Mouse (Mus musculus) stomach, embryonic 14.5 days (tissue): Measurements from ENCODE around the gene Prox1. TPM values are rescaled to one million over a fixed set of nuclear protein-coding genes. Genes with fewer than 3 reads are reported as not detected.

ENCODE experiments used
- ATAC-seq: fragments of 200-750 bp; cut with Nextera tagmentation; 2 replicates; pipeline ENCODE4 v1.8.0; 2017; ENCODE audit warnings: low read depth, moderate TSS enrichment; ENCODE audit not compliant: insufficient number of reproducible peaks, insufficient read depth, low FRiP score
- H3K27ac ChIP-seq: fragments of 300-500 bp; sonication (generic); 2 replicates; pipeline ENCODE4 v1.5.1; 2014; ENCODE audit warnings: mild to moderate bottlenecking, low read length, moderate library complexity, mixed read lengths
- H3K27me3 ChIP-seq: fragments of 300-500 bp; sonication (generic); 2 replicates; pipeline ENCODE4 v1.6.1; 2014; ENCODE audit warnings: low read length, control low read depth, mixed read lengths; ENCODE audit not compliant: control insufficient read depth, insufficient read depth
- H3K36me3 ChIP-seq: fragments of 300-500 bp; sonication (generic); 2 replicates; pipeline ENCODE4 v1.6.1; 2014; ENCODE audit warnings: mild to moderate bottlenecking, control low read depth, low read length, moderate library complexity, mixed read lengths; ENCODE audit not compliant: control insufficient read depth, insufficient read depth
- H3K4me1 ChIP-seq: fragments of 300-500 bp; sonication (generic); 2 replicates; pipeline ENCODE4 v1.6.1; 2014; ENCODE audit warnings: low read length, control low read depth, mixed read lengths; ENCODE audit not compliant: control insufficient read depth, insufficient read depth
- H3K4me2 ChIP-seq: fragments of 300-500 bp; sonication (generic); replicated peaks from 2 replicates; pipeline ENCODE4 v1.6.1; 2014; ENCODE audit warnings: low read depth, low read length, control low read depth
- H3K4me3 ChIP-seq: fragments of 300-500 bp; sonication (generic); 2 replicates; pipeline ENCODE4 v1.5.1; 2014; ENCODE audit warnings: low read depth, low read length, control low read depth
- H3K9ac ChIP-seq: fragments of 300-500 bp; sonication (generic); replicated peaks from 2 replicates; pipeline ENCODE4 v1.6.1; 2014; ENCODE audit warnings: low read depth, mild to moderate bottlenecking, control low read depth, low read length, moderate library complexity, mixed read lengths
- H3K9me3 ChIP-seq: fragments of 300-500 bp; sonication (generic); 2 replicates; pipeline ENCODE4 v1.6.1; 2016; ENCODE audit warnings: low read depth, low read length, control low read depth; ENCODE audit not compliant: control insufficient read depth
- WGBS: fragments of 180-500 bp; shearing (Covaris S2); extraction: QIAGEN DNeasy Blood & Tissue Kit; methylation state at CpG from one replicate; pipeline ENCODE4 v1.1.7; 2014; 5-methylcytosine and 5-hydroxymethylcytosine counted together
- polyA plus RNA-seq: library from polyadenylated mRNA; unstranded; fragments of >200 nt; fragmentation: Nextera tagmentation; extraction: Ambion mirVana; gene quantifications from 2 replicates; pipeline ENCODE4 v1.2.1, GENCODE M21; 2014

The Prox1 gene
- polyA plus RNA-seq, 1 experiment from 2014 or later: 1.3 TPM

GRCm38 (mm10) chr1:190161288-190161687, 9.2 kb downstream of the Prox1 start:
- Histone ChIP-seq H3K9me3 (no peaks in the 10 kb centered on the region), H3K36me3 (no peaks in the 10 kb centered on the region), H3K4me3 (no peak overlapping the region), H3K27me3 (0 out of 2 replicates have a peak, but pooled peaks cover 5% of the 10 kb centered on the region), H3K4me1 (no peaks in the 10 kb centered on the region), H3K9ac (no peak overlapping the region), H3K4me2 (no peak overlapping the region), H3K27ac (no peak overlapping the region)
- 78% methylated on average over 18 of the region's 18 CpGs for WGBS
- ATAC-seq: no peak

- ATAC-seq: no peak
- H3K4me1 ChIP-seq: 0 out of 2 replicates have a peak, but pooled peaks cover 3% of the 10 kb centered on the region
- H3K4me2 ChIP-seq: no peak overlapping the region
- H3K27me3 ChIP-seq: no peaks in the 10 kb centered on the region
- H3K4me3 ChIP-seq: no peak overlapping the region
- WGBS: 67% methylated on average over 11 of the region's 11 CpGs
- H3K9ac ChIP-seq: no peak overlapping the region
- no peaks in the 10 kb centered on the region for H3K36me3 ChIP-seq
- no peaks in the 10 kb centered on the region for H3K9me3 ChIP-seq
- H3K27ac ChIP-seq: no peak overlapping the region
Observed at GRCm38 (mm10) chr1:190159457-190159856, 11.1 kb downstream of the Prox1 start.

GRCm38 (mm10) chr1:190155751-190156150, 14.8 kb downstream of the Prox1 start:
- ATAC-seq: no peak
- no peaks in the 10 kb centered on the region for H3K27me3 ChIP-seq
- H3K4me3 ChIP-seq: no peak overlapping the region
- no peak overlapping the region for H3K9ac ChIP-seq
- H3K4me2 ChIP-seq: no peak overlapping the region
- H3K27ac ChIP-seq: no peak overlapping the region
- H3K9me3 ChIP-seq: no peaks in the 10 kb centered on the region
- 0 out of 2 replicates have a peak, but pooled peaks cover 3% of the 10 kb centered on the region for H3K4me1 ChIP-seq
- 10% methylated on average over 8 of the region's 8 CpGs for whole genome bisulfite sequencing
- no peaks in the 10 kb centered on the region for H3K36me3 ChIP-seq

GRCm38 (mm10) chr1:190155021-190155420, 15.5 kb downstream of the Prox1 start:
- H3K4me1 ChIP-seq: 0 out of 2 replicates have a peak, but pooled peaks cover 3% of the 10 kb centered on the region
- ATAC-seq: no peak
- no peaks in the 10 kb centered on the region for H3K27me3 ChIP-seq
- 24% methylated on average over 2 of the region's 2 CpGs for WGBS
- no peak overlapping the region for H3K4me3 ChIP-seq
- no peaks in the 10 kb centered on the region for H3K9me3 ChIP-seq
- H3K9ac ChIP-seq: no peak overlapping the region
- no peak overlapping the region for H3K4me2 ChIP-seq
- H3K27ac ChIP-seq: no peak overlapping the region
- no peaks in the 10 kb centered on the region for H3K36me3 ChIP-seq

- Histone ChIP-seq H3K27me3 (no peaks in the 10 kb centered on the region), H3K9ac (no peak overlapping the region), H3K4me2 (no peak overlapping the region), H3K36me3 (no peaks in the 10 kb centered on the region), H3K9me3 (no peaks in the 10 kb centered on the region), H3K27ac (no peak overlapping the region), H3K4me3 (no peak overlapping the region), H3K4me1 (0 out of 2 replicates have a peak, but pooled peaks cover 3% of the 10 kb centered on the region)
- no peak for ATAC-seq
- 10% methylated on average over 7 of the region's 7 CpGs for WGBS
Observed at GRCm38 (mm10) chr1:190154292-190154691, 16.2 kb downstream of the Prox1 start.

GRCm38 (mm10) chr1:190152603-190153002, 17.9 kb downstream of the Prox1 start:
- 94% methylated on average over 6 of the region's 6 CpGs for WGBS
- H3K27ac ChIP-seq: no peak overlapping the region
- no peaks in the 10 kb centered on the region for H3K27me3 ChIP-seq
- H3K4me3 ChIP-seq: no peak overlapping the region
- no peak overlapping the region for H3K4me2 ChIP-seq
- H3K9ac ChIP-seq: no peak overlapping the region
- H3K9me3 ChIP-seq: no peaks in the 10 kb centered on the region
- H3K36me3 ChIP-seq: no peaks in the 10 kb centered on the region
- ATAC-seq: no peak
- H3K4me1 ChIP-seq: 0 out of 2 replicates have a peak, but pooled peaks cover 3% of the 10 kb centered on the region

- 45% methylated on average over 17 of the region's 17 CpGs for WGBS
- Histone ChIP-seq H3K9me3 (no peaks in the 10 kb centered on the region), H3K4me1 (no peaks in the 10 kb centered on the region), H3K36me3 (no peaks in the 10 kb centered on the region), H3K4me3 (no peak overlapping the region), H3K27me3 (no peaks in the 10 kb centered on the region), H3K9ac (no peak overlapping the region), H3K4me2 (no peak overlapping the region), H3K27ac (no peak overlapping the region)
- ATAC-seq: no peak
Observed at GRCm38 (mm10) chr1:190149233-190149741, 21.2 kb downstream of the Prox1 start.

- H3K27ac ChIP-seq: no peak overlapping the region
- no peaks in the 10 kb centered on the region for H3K4me1 ChIP-seq
- no peak overlapping the region for H3K4me3 ChIP-seq
- ATAC-seq: no peak
- no peaks in the 10 kb centered on the region for H3K27me3 ChIP-seq
- no peak overlapping the region for H3K4me2 ChIP-seq
- H3K9me3 ChIP-seq: no peaks in the 10 kb centered on the region
- no peaks in the 10 kb centered on the region for H3K36me3 ChIP-seq
- 45% methylated on average over 12 of the region's 12 CpGs for WGBS
- H3K9ac ChIP-seq: no peak overlapping the region
Observed at GRCm38 (mm10) chr1:190148661-190149232, 21.8 kb downstream of the Prox1 start.

- H3K4me2 ChIP-seq: no peak overlapping the region
- no peaks in the 10 kb centered on the region for H3K27me3 ChIP-seq
- WGBS: 74% methylated on average over 6 of the region's 6 CpGs
- H3K27ac ChIP-seq: no peak overlapping the region
- no peak overlapping the region for H3K9ac ChIP-seq
- H3K4me3 ChIP-seq: no peak overlapping the region
- H3K36me3 ChIP-seq: no peaks in the 10 kb centered on the region
- no peaks in the 10 kb centered on the region for H3K9me3 ChIP-seq
- ATAC-seq: no peak
- no peaks in the 10 kb centered on the region for H3K4me1 ChIP-seq
Observed at GRCm38 (mm10) chr1:190147816-190148215, 22.7 kb downstream of the Prox1 start.
